Mouse (Mus musculus) urinary bladder, postnatal 4 days (tissue): ENCODE data around the gene Cdkn1a.
A peak's percentile ranks its signal among the peaks of the same experiment; 100 is the strongest.

Source experiments
- DNase-seq, 2 experiments: peaks; one replicate each; pipeline ENCODE4 v3.0.0; 2021 to 2022; ENCODE audit warnings: low spot score in 2 of 2

Gene Cdkn1a

GRCm38 (mm10) chr17:29116023-29116422 is 25.2 kb downstream of the Cdkn1a start:
- DNase-seq = peak in 1 of 2 experiments; percentile 14

- peak in 1 of 2 experiments; percentile 13 for DNase-seq
Observed at GRCm38 (mm10) chr17:29117006-29117648, 26.4 kb downstream of the Cdkn1a start.

- peak; percentile 30 to 54 for DNase-seq
Observed at GRCm38 (mm10) chr17:29118057-29118456, 27.3 kb downstream of the Cdkn1a start.

- peak; percentile 17 to 47 for DNase-seq
Observed at GRCm38 (mm10) chr17:29120666-29121065, 29.9 kb downstream of the Cdkn1a start.

- DNase-seq = peak in 1 of 2 experiments; percentile 16
Observed at GRCm38 (mm10) chr17:29122817-29123216, 32.0 kb downstream of the Cdkn1a start.

- peak; percentile 19 to 52 for DNase-seq
Observed at GRCm38 (mm10) chr17:29123578-29124174, 32.9 kb downstream of the Cdkn1a start.

GRCm38 (mm10) chr17:29126561-29126960 is 35.8 kb downstream of the Cdkn1a start:
- DNase-seq = peak; percentile 9 to 47

- no peak for DNase-seq
Observed at GRCm38 (mm10) chr17:29129341-29129740, 38.6 kb downstream of the Cdkn1a start.

GRCm38 (mm10) chr17:29135066-29135465 is 44.3 kb downstream of the Cdkn1a start:
- DNase-seq = no peak

GRCm38 (mm10) chr17:29136236-29136635 is 45.5 kb downstream of the Cdkn1a start:
- DNase-seq = peak in 1 of 2 experiments; percentile 72

- DNase-seq = no peak
Observed at GRCm38 (mm10) chr17:29137906-29138305, 47.1 kb downstream of the Cdkn1a start.

- no peak for DNase-seq
Observed at GRCm38 (mm10) chr17:29141577-29141976, 50.8 kb downstream of the Cdkn1a start.

GRCm38 (mm10) chr17:29143266-29143665 is 52.5 kb downstream of the Cdkn1a start:
- DNase-seq = no peak

- no peak for DNase-seq
Observed at GRCm38 (mm10) chr17:29145101-29145500, 54.3 kb downstream of the Cdkn1a start.

GRCm38 (mm10) chr17:29147273-29147672 is 56.5 kb downstream of the Cdkn1a start:
- no peak for DNase-seq

- no peak for DNase-seq
Observed at GRCm38 (mm10) chr17:29147773-29148172, 57.0 kb downstream of the Cdkn1a start.

GRCm38 (mm10) chr17:29149766-29150165 is 59.0 kb downstream of the Cdkn1a start:
- DNase-seq = no peak
